Mouse (Mus musculus): ENCODE results near the gene Tbcb.
"Not testable (repeated sequence)": the region's sequence is repeated elsewhere in the genome, so short reads cannot be mapped to it uniquely, and the experiment has no call there.

Tbcb gene

DNA sequence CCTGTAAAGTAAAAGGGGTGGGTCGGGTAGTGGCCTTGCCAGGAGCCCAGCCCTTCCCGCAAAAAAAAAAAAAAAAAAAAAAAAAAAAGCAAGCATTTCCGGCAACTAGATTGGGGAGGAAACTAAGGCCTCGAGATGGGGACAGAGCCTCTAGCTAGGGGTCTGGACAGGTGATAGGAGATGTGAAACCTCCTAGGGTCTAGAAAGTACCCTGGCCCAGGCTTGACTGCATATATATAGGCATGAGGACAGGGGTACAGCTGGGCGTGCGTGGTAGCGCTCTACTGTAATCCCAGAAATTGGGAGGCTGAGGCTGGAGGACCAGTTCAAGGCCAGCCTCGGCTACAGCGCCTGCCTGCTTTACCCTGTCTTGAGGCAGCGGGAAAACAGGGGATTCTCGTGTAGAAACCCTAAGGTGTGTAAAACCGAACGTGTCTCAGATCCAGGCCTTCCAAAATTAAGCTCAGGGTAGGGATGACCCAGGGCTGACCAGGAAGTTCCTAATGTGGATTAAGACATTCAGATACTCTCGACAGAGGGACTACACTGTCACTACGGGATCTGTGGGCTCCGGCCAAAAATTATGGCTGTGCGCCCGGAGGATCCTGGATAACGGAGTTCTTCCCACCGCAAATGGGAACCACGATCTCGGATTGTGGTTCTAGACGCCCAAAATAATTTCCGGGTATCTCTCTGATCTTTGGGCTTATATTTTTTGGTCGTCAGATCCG lies 37.8 kb downstream of the Tbcb start:
- peak; percentile 57 for DNase-seq (ENCODE audit: low read depth, low spot score)

DNA sequence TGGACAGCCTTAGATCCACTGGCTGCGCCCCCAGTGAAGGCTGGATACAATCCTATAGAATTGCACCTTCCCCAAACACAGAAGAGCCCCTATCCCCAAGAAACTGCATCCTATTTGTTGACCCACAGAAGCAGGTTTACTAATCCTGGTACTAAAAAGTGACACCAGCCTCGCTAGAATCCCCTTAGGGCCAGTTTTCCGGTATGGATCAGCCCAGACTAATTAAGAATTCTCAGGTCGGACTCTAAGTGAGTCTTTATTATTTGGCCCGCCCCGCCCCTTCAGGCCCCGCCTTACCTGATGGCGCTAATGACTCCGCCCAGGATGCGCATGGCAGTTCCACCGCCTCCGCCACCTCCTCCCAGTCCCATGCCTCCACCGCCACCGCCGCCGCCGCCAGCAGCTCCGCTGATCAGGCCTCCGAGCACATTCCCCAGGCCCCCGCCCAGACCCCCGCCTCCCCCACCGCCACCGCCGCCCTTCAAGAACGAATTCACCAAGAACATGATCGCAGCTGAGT lies 38.4 kb downstream of the Tbcb start:
- peak; percentile 95 for DNase-seq (ENCODE audit: low read depth, low spot score)

DNA sequence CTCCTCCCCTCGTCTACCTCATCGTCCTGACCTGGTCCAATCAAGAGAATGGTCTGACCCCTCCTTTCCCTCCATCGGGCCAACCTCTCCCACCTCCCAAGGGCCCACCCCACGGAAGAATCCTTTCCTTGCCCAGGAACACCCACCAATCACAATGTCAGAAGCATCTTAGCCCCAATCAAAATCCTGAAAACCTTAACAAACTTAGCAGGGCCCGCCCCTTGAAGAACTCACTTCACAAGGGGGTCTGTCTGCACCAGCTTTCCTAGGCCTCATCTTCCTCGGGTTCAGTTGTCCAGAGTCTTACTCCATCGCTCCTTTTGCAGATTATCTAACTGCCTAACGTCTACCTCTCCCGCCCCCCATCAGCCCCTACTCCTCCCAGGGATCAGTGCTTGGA lies 39.1 kb downstream of the Tbcb start:
- DNase-seq (ENCODE audit: low read depth, low spot score), result peak; percentile 94

DNA sequence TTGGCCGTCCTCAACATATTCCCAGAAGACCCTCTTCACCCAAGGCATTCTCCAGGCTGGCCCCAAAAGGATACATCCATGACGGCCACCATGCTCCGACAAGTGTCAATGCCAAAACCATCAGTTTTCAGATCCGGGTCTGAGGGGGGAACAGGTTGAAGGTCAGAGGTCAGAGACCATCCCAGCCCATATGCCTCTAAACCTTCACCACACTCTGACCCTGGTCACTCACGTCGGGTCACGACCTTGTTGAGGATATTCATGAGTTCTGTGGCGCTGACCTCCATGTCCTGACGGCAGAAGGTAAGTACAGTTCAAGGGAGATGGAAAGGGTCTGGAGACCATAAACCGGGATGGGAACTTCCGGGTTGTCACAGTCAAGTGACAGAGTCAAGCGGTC lies 40.0 kb downstream of the Tbcb start:
- no peak for DNase-seq (ENCODE audit: low read depth, low spot score)

DNA sequence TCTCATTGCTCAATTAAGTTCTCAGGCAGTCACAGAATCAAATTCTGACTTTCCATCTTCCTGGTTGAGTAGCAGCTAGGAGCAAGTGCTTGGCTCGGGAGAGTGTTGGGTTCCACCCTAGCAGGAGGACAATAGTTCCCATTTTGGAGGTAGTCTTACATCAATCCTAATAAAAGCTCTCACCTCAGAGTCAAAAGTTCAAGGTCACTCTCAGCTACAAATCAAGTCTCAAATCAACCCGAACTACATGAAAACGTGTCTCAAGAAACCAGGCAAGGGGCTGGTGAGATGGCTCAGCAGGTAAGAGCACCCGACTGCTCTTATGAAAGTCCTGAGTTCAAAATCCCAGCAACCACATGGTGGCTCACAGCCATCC lies 43.0 kb downstream of the Tbcb start:
- DNase-seq (ENCODE audit: low read depth, low spot score), result peak; percentile 86

DNA sequence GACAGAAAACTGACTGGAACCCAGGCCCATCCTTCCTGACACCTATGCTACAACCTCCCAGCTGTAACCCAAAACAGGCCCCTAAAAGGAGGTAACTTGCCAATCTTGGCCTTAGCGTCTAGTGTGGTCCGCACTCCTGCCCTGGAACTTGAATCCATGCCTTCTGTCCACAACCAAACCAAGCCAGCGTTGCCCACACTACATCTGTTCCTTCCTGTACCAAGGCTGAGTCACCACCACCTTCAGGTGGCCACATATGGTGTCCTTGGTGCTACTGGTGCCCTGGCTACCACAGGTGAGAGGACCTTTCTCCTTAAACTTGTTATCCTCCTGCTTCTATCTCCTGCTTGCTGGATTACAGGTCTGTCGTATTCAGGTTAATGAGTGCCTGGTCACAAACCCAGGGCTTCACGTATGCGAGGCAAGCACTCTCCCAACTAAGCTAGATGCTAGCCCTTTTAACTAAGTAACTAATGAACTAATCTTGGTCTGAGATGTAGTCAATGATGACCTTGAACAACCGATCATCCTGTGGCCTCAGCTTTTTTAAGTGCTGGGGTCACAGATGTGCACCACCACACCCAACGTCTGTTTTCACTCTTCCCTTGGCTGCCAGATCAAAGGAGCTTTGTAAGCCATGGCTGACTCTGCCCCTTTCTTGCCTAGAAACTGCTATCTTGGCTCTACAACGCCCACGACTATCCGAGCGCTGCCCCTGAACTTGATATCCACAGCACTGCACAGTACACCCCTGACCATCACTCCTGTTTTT lies 43.5 kb downstream of the Tbcb start:
- peak; percentile 74 for DNase-seq (ENCODE audit: low read depth, low spot score)

DNA sequence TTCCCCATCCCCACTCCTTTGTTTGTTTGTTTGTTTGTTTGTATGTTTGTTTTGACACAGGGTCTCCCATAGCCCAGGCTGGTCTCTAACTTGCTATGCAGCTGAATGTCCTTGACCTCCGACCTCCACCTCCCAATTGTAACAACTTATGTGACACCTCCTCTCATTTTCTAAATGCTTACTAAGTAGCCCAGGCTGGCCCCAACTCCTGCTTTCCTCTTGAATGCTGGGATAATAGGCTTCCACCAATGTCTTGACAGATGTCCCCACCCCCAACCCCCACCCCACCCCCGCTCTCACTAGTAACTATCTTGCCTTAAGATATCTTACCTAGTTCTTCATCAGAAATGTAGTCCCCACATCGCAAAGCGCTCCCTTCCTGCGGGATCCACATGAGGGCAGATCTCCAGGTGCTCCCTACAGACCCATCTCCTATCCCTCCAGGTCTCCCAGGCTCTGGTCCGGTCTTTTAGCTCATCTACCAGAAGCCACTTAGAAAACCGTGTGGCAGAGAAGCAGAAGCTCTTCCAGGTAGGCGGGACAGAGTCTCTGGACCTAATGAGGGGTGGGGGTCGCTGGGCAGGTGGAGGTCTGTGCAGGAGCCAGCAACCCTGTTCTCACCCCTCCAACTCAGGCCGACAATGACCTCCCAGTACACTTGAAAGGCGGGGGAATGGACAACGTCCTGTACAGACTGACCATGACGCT lies 47.3 kb downstream of the Tbcb start:
- no peak for DNase-seq (ENCODE audit: low read depth, low spot score)

DNA sequence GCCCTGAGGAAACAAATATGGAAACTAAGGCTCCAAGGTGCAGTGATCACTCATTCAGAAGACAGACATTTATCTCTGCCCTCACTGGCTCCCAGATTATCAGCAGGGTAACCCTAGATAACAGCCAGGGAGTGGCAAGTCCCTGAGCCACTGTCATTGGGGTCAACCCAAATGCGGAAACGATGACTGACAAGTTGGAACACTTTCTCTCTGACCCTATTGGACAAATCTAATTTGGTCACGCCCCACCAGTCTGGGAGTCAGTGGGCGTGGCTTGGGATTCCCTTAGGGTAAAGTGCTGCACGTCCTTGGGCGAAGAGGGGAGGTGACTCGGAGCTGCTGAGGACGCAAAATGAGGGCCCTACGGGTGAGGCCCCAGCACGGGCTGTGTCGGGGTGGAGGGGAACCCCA lies 48.2 kb downstream of the Tbcb start, which contains the start of gene Cox7a1:
Gene Cox7a1 (plus strand): TSS at position 266 of the 411 bp plus-strand sequence.
- DNase-seq (ENCODE audit: low read depth, low spot score), result peak; percentile 97

DNA sequence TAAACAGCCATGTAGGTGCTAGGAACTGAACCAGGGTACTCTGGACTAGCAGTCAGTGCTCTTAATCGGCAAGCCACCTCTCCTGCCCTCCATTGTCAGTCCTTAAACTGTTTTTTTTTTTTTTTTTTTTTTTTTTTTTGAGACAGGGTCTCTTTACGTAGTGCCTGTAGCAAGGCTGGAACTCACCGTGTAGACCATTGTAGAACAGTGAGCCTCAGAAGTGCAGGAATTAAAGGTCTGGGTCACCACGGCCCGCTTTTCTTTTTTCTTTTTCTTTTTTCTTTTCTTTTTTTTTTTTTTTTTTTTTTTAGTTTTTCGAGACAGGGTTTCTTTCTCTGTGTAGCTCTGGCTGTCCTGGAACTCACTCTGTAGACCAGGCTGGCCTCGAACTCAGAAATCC lies 48.9 kb downstream of the Tbcb start:
- DNase-seq (ENCODE audit: low read depth, low spot score), result not testable (repeated sequence)

DNA sequence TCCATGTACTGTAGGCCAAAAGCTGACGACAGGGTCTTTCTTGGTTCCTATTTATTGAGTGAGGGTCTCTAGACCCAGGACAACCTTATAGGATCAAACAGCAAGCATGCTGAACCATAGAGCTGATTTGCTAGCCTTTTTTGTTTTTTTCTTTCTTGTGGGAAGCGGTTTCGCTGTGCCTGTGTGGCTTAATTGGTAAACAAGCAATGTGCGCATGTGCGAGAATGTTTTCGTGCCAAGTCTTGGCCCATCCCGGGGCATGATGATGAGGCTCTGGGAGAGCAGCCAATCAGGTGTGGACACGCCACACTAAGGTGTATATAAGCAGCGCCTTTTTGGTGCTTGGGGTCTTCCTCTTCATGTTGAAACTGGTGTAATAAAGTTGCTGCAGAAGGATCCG lies 50.1 kb downstream of the Tbcb start:
- peak; percentile 40 for DNase-seq (ENCODE audit: low read depth, low spot score)

DNA sequence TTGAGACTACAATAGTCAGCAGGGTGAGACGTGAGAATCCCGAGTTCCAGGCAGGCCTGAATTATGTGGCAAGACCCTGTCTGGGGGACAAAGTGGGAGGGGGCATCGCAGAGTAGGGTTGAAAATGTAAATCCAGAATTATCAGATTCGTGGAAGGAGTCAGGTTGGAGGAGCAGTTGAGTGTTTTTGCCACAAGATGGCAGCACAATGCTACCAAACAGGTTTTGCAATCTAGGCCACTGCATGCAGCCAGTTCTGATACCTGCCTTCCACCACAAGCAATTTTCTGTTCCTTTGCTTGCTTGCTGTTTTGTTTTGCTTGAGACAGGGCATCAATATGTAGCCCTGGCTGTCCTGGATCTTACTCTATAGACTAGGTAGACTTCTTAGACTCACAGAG lies 50.8 kb downstream of the Tbcb start:
- DNase-seq (ENCODE audit: low read depth, low spot score), result peak; percentile 87

DNA sequence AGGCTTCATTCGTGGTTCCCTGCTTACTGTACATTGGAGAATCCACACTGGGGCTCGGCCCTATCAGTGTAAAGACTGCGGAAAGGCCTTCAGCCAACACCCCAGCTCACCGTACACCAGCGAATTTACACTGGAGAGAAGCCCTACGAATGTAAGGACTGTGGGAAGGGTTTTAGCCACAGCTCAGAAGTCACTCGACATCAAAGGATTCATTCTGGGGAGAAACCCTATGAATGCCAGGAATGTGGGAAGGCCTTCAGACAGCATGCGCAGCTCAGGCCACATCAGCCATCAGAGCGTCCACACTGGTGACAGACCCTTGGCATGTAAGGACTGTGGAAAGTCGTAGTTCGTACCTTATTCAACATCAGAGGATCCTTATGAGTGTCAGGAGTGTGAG lies 53.8 kb downstream of the Tbcb start:
- peak; percentile 85 for DNase-seq (ENCODE audit: low read depth, low spot score)

DNA sequence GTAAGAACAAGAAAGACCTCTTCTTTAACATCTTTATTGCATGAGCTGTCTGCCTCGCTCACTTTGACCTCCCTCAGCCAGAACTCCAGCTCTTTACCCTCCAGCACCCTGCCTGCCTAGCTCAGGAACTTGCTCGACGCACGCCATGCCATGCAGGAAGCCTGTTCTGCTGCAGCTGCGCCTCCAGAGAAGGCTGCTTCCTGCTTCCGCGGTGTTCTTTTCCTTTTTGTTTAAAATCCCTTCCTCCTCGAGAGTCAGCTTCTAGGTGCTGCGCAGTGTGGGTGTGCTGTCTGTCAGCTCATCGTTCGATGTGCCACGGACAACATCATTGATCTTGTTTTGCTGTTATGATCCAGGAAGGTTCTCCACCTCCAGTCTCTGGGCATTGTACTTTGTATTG lies 55.6 kb downstream of the Tbcb start:
- no peak for DNase-seq (ENCODE audit: low read depth, low spot score)
